Mouse (Mus musculus) inflammation-experienced regulatory T-cells, adult 6 months (primary cell): ENCODE measurements around the gene Gatad1. TPM values are rescaled to one million over a fixed set of nuclear protein-coding genes. Genes with fewer than 3 reads are reported as not detected.
A peak's percentile ranks its signal among the peaks of the same experiment; 100 is the strongest.
"Not testable (repeated sequence)": the region's sequence is repeated elsewhere in the genome, so short reads cannot be mapped to it uniquely, and the experiment has no call there.

Source experiments
- ATAC-seq: one replicate; pipeline ENCODE4 v1.8.0; 2017
- polyA plus RNA-seq, 3 experiments: library from polyadenylated mRNA; unstranded; fragments of 100-300 nt; shearing (Covaris generic); gene quantifications; one replicate each; pipeline ENCODE4 v1.2.1; 2017

Gatad1 gene
- polyA plus RNA-seq, 3 experiments from 2014 or later = 29.6 to 39.4 (median 39.1) TPM

DNA sequence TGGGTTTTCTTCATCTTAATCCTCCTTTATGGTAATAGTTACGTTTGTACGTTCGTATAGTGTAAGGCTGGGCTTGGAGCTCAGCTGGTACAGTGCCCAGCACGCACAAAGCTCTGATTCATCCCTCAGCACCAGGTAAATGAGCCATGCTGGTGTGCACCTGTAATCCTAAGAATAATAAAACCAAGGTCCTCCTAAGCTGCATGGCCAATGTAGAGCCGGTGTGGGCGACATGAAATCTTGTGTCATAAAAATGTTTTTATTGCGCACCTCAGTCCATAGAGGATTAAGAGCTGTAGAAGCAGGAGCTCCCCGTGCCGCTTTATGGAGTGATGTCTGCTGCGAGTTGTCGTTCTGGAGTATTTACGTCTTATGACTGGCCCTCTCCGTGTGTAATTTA lies 23.7 kb downstream of the Gatad1 start:
- no peak for ATAC-seq

DNA sequence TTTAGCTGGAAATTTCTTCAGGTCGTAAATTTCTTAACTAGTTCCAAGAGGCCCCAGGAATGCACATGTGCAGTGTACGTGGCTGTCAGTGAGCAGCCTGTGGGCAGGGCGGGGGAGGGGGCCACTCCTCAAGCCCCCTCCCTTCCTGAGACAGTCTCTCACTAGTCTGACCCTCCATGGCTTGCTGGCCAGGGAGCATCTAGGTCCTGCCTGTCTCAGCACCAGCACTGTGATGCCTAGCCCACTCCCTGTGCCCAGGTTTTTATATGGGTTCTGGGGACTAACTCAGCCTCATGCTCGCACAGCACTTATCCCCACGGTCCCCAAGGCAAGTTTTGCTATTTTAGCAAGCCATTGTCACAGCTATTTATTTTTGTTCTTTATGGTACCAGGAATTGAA lies 24.7 kb downstream of the Gatad1 start:
- no peak for ATAC-seq

DNA sequence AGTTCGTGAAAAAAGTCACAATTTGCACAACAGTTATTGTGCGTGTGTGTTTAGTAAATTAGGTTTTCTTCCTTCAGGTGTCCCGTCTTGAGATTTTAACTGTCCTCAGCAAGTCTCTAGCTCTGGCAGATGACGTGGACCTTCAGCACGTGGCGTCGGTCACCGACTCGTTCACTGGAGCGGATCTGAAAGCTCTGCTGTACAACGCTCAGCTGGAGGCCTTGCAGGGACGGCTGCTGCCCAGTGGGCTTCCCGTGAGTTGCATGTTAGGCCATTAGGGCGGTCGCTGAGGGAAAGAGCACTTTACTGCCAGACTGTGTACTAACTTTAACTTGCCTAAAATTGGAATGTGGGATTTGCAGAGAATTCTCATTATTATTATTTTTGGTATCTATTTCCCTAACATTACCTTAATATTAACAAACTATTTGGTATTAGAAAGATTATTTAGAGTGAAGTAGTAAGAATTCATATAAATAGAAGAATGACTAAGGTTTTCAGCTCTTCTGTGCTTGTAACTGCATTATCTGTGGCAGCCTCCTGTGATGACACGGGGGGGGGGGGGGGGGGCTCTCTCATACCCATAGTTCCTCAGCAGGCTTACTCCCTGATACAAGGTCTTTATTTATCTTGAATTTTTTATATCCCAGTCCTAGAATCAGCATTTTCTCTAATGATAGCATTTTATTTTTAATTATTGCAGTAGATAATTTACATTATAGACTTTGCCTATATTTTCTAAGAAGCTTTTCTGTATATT lies 25.3 kb downstream of the Gatad1 start:
- ATAC-seq = no peak

GRCm38 (mm10) chr5:3630055-3630454 lies 26.9 kb downstream of the Gatad1 start:
- no peak for ATAC-seq

DNA sequence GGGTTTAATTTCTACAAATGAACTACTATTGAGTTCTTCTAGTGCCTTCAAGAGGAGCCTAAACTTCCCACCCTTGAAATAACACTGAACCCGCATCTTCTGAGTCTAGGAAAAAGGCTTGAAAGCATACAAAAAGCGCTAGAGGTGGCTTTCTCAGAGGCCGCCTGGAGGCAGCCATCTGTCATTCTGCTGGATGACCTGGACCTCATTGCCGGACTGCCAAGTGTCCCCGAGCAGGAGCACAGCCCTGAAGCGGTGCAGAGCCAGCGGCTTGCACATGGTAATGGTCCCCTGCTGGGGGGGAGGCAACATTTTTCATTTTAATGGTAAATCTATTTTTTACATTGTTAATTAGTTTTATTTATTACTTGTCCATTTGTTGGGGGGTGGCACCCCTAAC lies 36.5 kb downstream of the Gatad1 start:
- no peak for ATAC-seq

GRCm38 (mm10) chr5:3611835-3612234 lies 45.1 kb downstream of the Gatad1 start:
- not testable (repeated sequence) for ATAC-seq

DNA sequence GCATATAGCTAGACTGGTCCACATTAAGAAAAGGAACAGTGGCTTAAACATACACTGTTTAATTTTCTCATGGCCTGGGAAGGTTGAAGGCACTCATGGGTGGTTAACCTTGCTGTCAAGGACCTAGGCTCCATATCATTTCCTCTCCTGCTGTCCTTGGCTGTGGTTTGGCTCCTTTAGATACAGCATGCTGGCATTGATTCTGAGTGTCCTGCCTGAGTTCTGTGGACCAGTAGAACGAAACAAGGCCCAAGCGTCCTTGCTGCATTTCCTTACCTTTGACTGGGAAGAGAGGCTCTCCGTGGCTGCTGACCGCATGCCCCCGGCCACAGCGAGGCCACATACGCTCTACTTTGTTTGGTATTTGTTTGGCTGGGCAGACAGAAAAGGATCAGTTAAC lies 47.7 kb downstream of the Gatad1 start:
- no peak for ATAC-seq

- no peak for ATAC-seq
Observed at GRCm38 (mm10) chr5:3607114-3607513, 49.9 kb downstream of the Gatad1 start.

GRCm38 (mm10) chr5:3600790-3601189 lies 56.2 kb downstream of the Gatad1 start:
- no peak for ATAC-seq

DNA sequence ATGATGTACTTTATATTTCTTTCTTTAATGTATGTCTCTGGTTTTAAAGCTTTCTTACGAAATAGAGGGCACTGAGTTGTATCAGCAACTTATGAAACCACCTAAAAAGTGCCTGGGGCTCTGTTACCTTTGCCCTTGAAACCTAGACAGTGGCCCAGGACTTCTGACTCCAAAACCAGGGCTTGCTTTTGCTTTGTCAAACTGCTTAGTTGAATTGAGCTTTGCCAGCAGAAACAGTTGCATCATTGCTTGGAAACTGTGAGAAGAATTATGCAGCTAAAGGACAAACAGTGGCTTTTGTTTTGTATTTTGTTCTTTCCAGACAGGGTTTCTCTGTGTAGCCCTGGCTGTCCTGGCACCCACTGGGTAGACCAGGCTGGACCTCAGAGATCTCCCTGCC lies 56.7 kb downstream of the Gatad1 start:
- no peak for ATAC-seq

GRCm38 (mm10) chr5:3598766-3599165 lies 58.2 kb downstream of the Gatad1 start:
- ATAC-seq = no peak

- ATAC-seq = no peak
Observed at GRCm38 (mm10) chr5:3597171-3597570, 59.8 kb downstream of the Gatad1 start.

- peak; percentile 38 for ATAC-seq
Observed at GRCm38 (mm10) chr5:3596399-3596766, 60.6 kb downstream of the Gatad1 start, which contains the start of gene Rbm48. Rbm48 (minus strand) TSS chr5:3596585.

- peak; percentile 98 for ATAC-seq
Observed at GRCm38 (mm10) chr5:3595693-3596398, 61.1 kb downstream of the Gatad1 start, which contains the start of gene Pex1. Pex1 (plus strand) TSS chr5:3596066.

Other genes with a start within 250 kb of the Gatad1 start
- gene Fam133b, start 113.4 kb downstream of the Gatad1 start, polyA plus RNA-seq = 10 to 100 TPM; 40.1 to 59.9 (median 53.6) TPM
- gene 1700109H08Rik, start 85.6 kb downstream of the Gatad1 start, polyA plus RNA-seq = 10 to 100 TPM in 2 of 3 experiments, 1 to 10 TPM in 1; 7.4 to 15.4 (median 10.7) TPM
- gene Pex1, start 61.1 kb downstream of the Gatad1 start, polyA plus RNA-seq = 10 to 100 TPM; 13.4 to 19.2 (median 18.9) TPM
- 10 to 100 TPM; 26.7 to 39.1 (median 32.6) TPM for gene Rbm48, start 60.6 kb downstream of the Gatad1 start, polyA plus RNA-seq
- gene Tmbim7, start 6.0 kb downstream of the Gatad1 start, polyA plus RNA-seq = not detected
- gene Ankib1, start 145.7 kb upstream of the Gatad1 start, polyA plus RNA-seq = 10 to 100 TPM; 17.5 to 19.5 (median 18.8) TPM
- 100 to 1,000 TPM; 104 to 131 (median 120) TPM for gene Krit1, start 146.0 kb upstream of the Gatad1 start, polyA plus RNA-seq
- gene Lrrd1, start 188.0 kb upstream of the Gatad1 start, polyA plus RNA-seq = under 1 TPM in 2 of 3 experiments, not detected in 1; 0.79 to 0.83 TPM
- 10 to 100 TPM; 23.3 to 36.2 (median 33.8) TPM for gene Mterf1a, start 236.7 kb upstream of the Gatad1 start, polyA plus RNA-seq